ENCODE assay signal across 10 mouse cellular contexts in genomic region chr8:86328626-86329025, GRCm38 (mm10).
A peak's percentile ranks its signal among the peaks of the same experiment; 100 is the strongest.
DNase-seq lines count a peak whose midpoint lies in the region; ATAC-seq lines count a peak whose summit lies in the region.
"Had no signal": no experiment of that assay in that cellular context is flagged by ENCODE, and none has a peak within 500 bp of the region (broad histone marks: within the 10 kb centered on the region; RNA-seq: fewer than 3 reads in every experiment).

No protein-coding gene starts in this region.

- no peak overlapping the region for H3K4me2 ChIP-seq in midbrain, embryonic 13.5 days (replicated peaks)
- H3K4me2 ChIP-seq in midbrain, embryonic 11.5 days, result no peak overlapping the region
- no peak overlapping the region for H3K4me2 ChIP-seq in hindbrain, embryonic 15.5 days
- H3K4me2 ChIP-seq: heart, embryonic 15.5 days; limb, embryonic 15.5 days had no signal

- no peak overlapping the region for H3K4me3 ChIP-seq in midbrain, embryonic 13.5 days (replicated peaks)
- H3K4me3 ChIP-seq in midbrain, embryonic 11.5 days (ENCODE audit: low read depth, low read length), result no peak overlapping the region
- no peak overlapping the region for H3K4me3 ChIP-seq in hindbrain, embryonic 15.5 days
- H3K4me3 ChIP-seq: heart, embryonic 15.5 days; limb, embryonic 15.5 days had no signal

- H3K27ac ChIP-seq in midbrain, embryonic 13.5 days, result peak overlapping the region; percentile 35; the same call in 1 of the 2 replicates
- no peak overlapping the region for H3K27ac ChIP-seq in midbrain, embryonic 11.5 days (ENCODE audit: low read depth, low read length)
- H3K27ac ChIP-seq in hindbrain, embryonic 15.5 days (replicated peaks), result no peak overlapping the region
- H3K27ac ChIP-seq: heart, embryonic 15.5 days; limb, embryonic 15.5 days had no signal

- no peaks in the 10 kb centered on the region for H3K27me3 ChIP-seq in midbrain, embryonic 13.5 days
- no peaks in the 10 kb centered on the region for H3K27me3 ChIP-seq in midbrain, embryonic 11.5 days (ENCODE audit: control insufficient read depth, insufficient read depth, low read length)
- no peaks in the 10 kb centered on the region for H3K27me3 ChIP-seq in hindbrain, embryonic 15.5 days
- H3K27me3 ChIP-seq: heart, embryonic 15.5 days; limb, embryonic 15.5 days had no signal

- H3K36me3 ChIP-seq in midbrain, embryonic 13.5 days, result no peaks in the 10 kb centered on the region
- no peaks in the 10 kb centered on the region for H3K36me3 ChIP-seq in midbrain, embryonic 11.5 days (ENCODE audit: control insufficient read depth, insufficient read depth, low read length)
- no peaks in the 10 kb centered on the region for H3K36me3 ChIP-seq in hindbrain, embryonic 15.5 days
- H3K36me3 ChIP-seq: heart, embryonic 15.5 days; limb, embryonic 15.5 days had no signal

- peak; percentile 72 for ATAC-seq in midbrain, embryonic 13.5 days
- no peak for ATAC-seq in midbrain, embryonic 11.5 days (ENCODE audit: low FRiP score)
- peak; percentile 75 for ATAC-seq in hindbrain, embryonic 15.5 days (ENCODE audit: low FRiP score, low read depth)

- peaks cover 28% of the 10 kb centered on the region for H3K4me1 ChIP-seq in midbrain, embryonic 13.5 days (replicated peaks)
- no peaks in the 10 kb centered on the region for H3K4me1 ChIP-seq in midbrain, embryonic 11.5 days (ENCODE audit: control insufficient read depth, insufficient read depth, low read length)
- H3K4me1 ChIP-seq in hindbrain, embryonic 15.5 days (replicated peaks), result peaks cover 29% of the 10 kb centered on the region
- H3K4me1 ChIP-seq: heart, embryonic 15.5 days; limb, embryonic 15.5 days had no signal

- WGBS in midbrain, embryonic 13.5 days, result 20% methylated on average over 7 of the region's 7 CpGs
- WGBS in midbrain, embryonic 11.5 days, result 45% methylated on average over 7 of the region's 7 CpGs
- WGBS in hindbrain, embryonic 15.5 days, result 20% methylated on average over 7 of the region's 7 CpGs

- H3K9ac ChIP-seq in midbrain, embryonic 13.5 days (replicated peaks), result 0 out of 2 replicates have a peak overlapping the region, but pooled peaks have one; percentile 14
- no peak overlapping the region for H3K9ac ChIP-seq in midbrain, embryonic 11.5 days (ENCODE audit: low read length)
- no peak overlapping the region for H3K9ac ChIP-seq in hindbrain, embryonic 15.5 days
- H3K9ac ChIP-seq: heart, embryonic 15.5 days; limb, embryonic 15.5 days had no signal

- DNase-seq in midbrain, embryonic 11.5 days (ENCODE audit: low spot score, missing footprints), result no peak
- DNase-seq in cerebellum, postnatal 10 days, result peak; percentile 59 to 67
- peak; percentile 55 to 56 for DNase-seq in right cerebral cortex, postnatal 10 days (ENCODE audit: low spot score in 2 of 2)
- DNase-seq in heart, adult 9 months (ENCODE audit: low spot score in 2 of 2), result no peak
- DNase-seq in kidney, adult 8-10 months, result no peak
- no peak for DNase-seq in urinary bladder, postnatal 10 days (ENCODE audit: low spot score)

- H3K9me3 ChIP-seq in midbrain, embryonic 13.5 days, result no peaks in the 10 kb centered on the region
- no peaks in the 10 kb centered on the region for H3K9me3 ChIP-seq in midbrain, embryonic 11.5 days (ENCODE audit: control insufficient read depth, low read length)
- no peaks in the 10 kb centered on the region for H3K9me3 ChIP-seq in hindbrain, embryonic 15.5 days
- H3K9me3 ChIP-seq: heart, embryonic 15.5 days; limb, embryonic 15.5 days had no signal

Comparison
In these comparisons a context has a peak if more than half of its experiments do, and no peak if none do; other contexts are left out.
1. DNase-seq: peak in cerebellum, postnatal 10 days (2 of 2) and right cerebral cortex, postnatal 10 days (2 of 2); none in midbrain, embryonic 11.5 days (single experiment), heart, adult 9 months (0 of 2), kidney, adult 8-10 months (0 of 2) and urinary bladder, postnatal 10 days (single experiment).